Mouse (Mus musculus) monocyte, adult 5-6 weeks (primary cell): ENCODE results near the gene Cntn3. TPM values are rescaled to one million over a fixed set of nuclear protein-coding genes. Genes with fewer than 3 reads are reported as not detected.
"Not testable (repeated sequence)": the region's sequence is repeated elsewhere in the genome, so short reads cannot be mapped to it uniquely, and the experiment has no call there.

Source experiments
- ATAC-seq: fragments of 153-309, 156-312 bp; replicated peaks from 2 replicates; pipeline ENCODE4 v1.8.0; 2017; ENCODE audit warnings: mild to moderate bottlenecking; ENCODE audit not compliant: low TSS enrichment, insufficient number of reproducible peaks, severe bottlenecking, poor library complexity, low FRiP score
- total RNA-seq: library from RNA; stranded (forward); fragments of 200-1000, 200-491, 200-594 nt; gene quantifications from 3 replicates; pipeline ENCODE4 v1.2.3, GENCODE M21; 2017

The Cntn3 gene
- not detected in 3 replicates for total RNA-seq

- not testable (repeated sequence) for ATAC-seq
Measured at GRCm38 (mm10) chr6:102573001-102573400, at the start of gene Cntn3. Gene Cntn3 (minus strand): TSS chr6:102573101.

DNA sequence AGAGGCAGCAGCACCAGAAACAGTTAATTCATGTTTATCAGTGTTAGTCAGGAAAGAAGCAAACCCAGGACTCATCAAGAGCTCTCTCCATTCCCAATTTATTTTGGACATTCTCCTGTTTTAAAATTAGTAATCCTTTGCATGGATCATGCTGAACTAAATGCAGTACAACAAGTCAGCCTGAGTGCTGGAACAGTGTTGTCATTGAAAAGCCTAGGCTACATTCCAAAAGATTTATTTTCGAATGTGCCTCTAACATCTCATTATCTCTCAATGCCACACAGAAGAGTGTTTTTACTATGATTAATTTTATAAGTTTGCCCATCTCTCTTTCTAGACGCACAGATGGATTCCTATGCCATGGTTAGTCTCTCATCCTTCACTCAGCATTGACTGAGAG, 27.9 kb upstream of the Cntn3 start:
- no peak for ATAC-seq

- ATAC-seq: no peak
Measured at GRCm38 (mm10) chr6:102597756-102598155, 24.9 kb upstream of the Cntn3 start.

DNA sequence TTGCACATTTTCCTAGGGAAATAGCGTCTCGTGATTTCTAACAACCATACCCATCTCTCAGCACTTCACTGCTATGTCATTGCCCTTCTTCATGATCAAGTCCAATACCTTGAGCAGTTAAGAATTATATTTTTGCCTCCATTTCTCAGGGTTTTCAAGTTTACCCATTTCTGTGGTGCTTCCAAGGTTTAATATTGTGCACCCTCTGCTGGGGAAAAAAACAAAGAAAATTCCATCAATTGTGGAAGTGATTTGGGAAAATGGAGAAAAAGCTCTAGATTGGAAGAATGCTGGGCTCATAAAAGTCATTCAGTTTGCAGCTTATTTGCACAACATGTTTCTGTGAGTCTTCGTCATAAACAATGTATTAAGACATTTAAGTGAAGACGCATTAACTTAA, 17.2 kb upstream of the Cntn3 start:
- ATAC-seq: no peak

GRCm38 (mm10) chr6:102589311-102589710, 16.4 kb upstream of the Cntn3 start:
- no peak for ATAC-seq

DNA sequence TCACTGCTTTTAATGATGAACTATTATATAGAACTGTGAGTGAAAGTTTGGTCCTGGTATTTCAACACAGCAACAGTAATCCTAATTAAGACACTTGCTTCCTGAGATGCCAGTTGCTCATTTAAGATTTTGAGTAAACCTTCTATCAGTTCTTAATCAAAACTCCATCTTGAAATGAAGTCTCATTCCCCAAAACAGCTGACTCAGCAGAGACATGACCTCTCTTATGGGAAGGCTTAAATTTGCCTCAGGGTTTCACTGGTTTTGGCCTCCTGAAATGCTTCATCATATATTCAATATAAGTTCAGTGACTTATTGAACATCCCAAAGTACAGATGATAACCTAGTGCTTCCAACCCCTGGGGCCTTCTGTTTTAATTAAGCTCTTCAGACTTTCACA, 13.2 kb upstream of the Cntn3 start:
- ATAC-seq: no peak

DNA sequence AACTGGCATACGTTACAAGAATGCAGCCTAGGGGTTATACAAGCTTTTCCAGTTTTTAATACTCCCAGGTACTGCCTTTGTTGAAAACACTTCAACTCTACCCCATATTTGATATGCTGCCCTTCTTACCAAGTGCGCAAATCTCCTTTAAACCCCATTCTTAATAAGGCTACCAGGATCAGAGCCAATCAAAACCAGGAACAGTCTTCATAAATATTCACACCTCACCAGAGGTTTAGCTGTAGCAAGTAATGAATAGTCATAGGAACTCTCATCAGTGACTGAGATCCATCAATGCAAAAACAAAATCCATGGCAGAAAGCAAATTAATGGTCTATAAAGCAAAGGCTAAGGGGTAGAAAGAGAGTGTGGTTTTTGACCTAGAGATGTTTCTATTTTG, 10.7 kb upstream of the Cntn3 start:
- no peak for ATAC-seq

DNA sequence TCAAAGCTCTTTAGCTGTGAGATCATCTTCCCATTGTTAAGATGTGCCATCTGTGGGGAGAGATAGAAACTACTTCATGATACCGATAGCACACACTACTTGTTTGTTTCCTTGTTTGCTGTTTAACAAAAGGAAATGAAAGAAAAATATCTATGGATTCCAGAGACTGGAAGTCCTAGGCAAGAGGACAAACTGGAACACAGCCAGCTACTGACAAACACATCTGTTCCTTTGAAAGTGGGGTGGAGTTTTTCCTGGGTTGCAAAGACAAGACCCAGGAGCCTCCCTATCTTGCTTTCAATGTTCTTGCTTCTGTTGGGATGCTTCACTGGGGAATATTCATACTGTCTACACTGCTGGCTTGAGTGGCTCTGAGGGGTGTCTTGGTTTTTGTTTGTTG, 5.4 kb downstream of the Cntn3 start:
- no peak for ATAC-seq

- ATAC-seq: no peak
Measured at GRCm38 (mm10) chr6:102565228-102565627, 7.7 kb downstream of the Cntn3 start.

DNA sequence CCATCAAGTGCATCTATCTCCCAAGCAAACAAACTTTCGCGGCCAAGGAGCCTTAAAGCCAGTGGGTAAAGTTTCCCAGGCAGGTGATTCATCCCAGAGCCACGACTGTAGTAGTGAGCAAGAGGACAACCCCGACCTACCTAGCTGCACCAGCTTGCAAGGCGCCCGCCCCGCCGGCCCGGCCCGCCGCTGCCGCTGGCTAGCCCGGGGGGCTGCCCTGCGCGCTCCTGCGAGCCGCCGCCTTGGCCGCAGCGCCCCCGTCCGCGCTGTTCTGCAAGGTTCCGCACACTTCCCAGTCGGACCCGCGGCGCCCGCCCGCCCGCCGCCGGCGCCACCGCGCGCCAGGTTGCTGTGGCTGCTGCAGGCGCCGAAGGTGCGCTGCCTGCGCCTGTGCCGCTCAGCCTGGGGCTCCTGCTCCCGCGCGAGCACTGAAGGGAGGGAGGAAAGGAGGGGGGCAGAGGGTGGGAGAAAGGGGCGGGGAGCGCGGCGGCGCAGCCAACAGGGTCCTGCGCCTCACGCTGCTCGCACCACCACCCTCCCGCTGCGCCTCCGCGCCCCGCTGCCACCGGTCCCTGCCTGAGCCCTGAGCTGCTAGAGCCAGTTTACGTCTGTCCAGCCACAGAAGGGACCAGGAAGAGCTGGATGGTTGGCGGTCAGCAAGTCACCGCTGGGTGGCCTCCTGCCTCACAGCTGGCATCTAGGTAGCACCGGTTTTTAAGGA, 8.7 kb downstream of the Cntn3 start:
- no peak for ATAC-seq

DNA sequence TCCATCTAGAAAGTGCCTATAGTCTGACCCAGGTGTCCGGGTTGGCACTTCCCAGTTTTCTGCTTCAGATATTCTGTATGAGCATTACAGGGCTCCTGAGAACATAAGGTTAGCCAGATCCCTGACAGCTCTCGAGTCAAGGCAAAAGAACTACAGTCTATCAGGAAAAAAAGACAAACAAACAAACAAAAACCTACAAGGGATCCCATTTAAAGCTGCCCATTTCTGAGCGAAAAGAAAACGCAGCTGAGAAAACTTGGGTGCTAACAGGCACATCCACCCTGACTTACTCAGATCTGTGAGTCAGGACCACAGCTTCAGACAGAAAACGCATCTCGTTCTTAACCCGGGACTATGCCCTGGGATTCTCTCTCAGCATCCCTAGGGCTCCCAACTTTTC, 9.5 kb downstream of the Cntn3 start:
- no peak for ATAC-seq

- no peak for ATAC-seq
Measured at GRCm38 (mm10) chr6:102557521-102557920, 15.4 kb downstream of the Cntn3 start.

- ATAC-seq: no peak
Measured at GRCm38 (mm10) chr6:102556497-102556896, 16.4 kb downstream of the Cntn3 start.

GRCm38 (mm10) chr6:102555814-102556437, 17.0 kb downstream of the Cntn3 start:
- no peak for ATAC-seq

DNA sequence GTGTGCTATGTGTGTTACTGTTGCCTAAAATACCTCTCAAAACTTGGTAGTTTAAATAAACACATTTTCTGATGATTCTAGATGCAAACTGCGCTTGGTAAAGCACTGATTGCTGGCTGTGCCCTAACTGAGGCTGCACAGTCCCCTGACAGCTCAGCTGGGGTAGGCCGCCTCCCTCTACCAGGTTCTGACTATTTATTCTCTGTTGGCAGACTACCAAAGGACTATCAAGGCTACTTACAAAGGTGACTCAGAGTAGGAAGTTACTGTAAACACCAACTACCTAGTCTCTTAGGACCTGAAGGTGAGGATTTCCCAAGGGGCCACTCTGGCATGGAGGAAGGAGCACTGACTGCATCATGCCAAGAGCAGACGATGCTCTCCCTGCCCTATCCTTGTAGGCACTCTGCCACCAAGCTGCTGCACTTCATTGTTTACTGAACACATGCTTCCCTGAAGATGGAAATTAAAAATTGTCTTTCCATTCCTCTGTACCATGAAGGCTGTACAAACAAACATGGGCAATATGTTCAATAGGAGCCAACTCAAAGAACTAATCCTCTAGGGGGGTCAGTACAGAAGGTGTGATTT, 17.7 kb downstream of the Cntn3 start:
- ATAC-seq: no peak

DNA sequence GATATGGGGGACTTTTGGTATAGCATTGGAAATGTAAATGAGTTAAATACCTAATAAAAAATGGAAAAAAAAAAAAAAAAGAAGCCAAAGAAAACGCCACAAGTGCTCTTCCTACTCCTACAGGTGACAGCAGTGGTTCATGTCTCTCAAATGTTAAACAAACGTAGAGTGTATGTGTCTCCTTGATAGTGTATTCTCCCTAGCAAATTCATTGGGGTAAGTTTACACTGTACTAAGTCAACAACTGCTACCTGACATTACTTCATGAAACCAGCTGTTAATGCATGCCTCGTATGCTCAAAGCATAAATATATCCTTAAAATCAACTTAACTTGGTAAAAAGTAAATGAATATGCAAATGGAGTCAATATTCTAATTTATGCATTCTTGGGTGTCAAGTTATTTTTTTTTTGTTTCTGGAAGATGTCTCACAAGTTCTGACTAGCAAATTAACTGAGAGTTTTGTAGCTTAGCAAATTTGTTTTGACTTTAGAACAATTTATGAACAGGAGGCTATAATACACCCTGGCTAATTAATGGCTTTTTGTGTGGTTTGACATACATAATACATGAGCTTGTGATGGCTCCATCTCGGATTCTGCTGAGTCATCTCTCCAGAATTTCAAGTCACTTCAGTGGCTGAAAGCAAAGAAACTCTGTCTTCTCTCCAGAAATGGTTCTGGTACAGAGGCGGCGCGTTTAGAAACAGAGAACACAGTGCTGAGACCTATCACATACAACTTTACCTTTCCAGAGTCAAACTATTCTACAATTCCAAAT, 31.1 kb downstream of the Cntn3 start:
- ATAC-seq: no peak

- no peak for ATAC-seq
Measured at GRCm38 (mm10) chr6:102535599-102535998, 37.3 kb downstream of the Cntn3 start.

GRCm38 (mm10) chr6:102523037-102523436, 49.9 kb downstream of the Cntn3 start:
- ATAC-seq: no peak

DNA sequence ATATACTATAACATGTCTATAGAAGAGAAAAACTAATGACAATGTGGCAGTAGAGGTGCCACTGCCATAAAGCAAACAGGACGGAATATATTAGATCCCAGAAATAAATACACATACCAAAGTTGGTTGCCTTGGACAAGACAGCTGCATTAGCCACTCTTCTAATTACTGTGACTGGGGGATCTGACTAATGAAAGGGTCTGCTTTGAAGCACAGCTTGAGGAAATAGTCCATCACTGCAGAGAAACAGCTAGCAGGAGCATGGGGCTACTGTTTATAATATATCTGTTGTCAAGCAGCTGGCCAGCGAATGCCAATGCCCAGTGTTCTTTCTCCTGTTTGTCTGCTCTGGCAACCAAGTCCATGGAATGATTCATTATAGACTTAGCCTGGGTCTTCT, 51.9 kb downstream of the Cntn3 start:
- no peak for ATAC-seq
